Mouse (Mus musculus): Measurements from ENCODE around the gene Nhp2. TPM values are rescaled to one million over a fixed set of nuclear protein-coding genes. Genes with fewer than 3 reads are reported as not detected.
"Not testable (repeated sequence)": the region's sequence is repeated elsewhere in the genome, so short reads cannot be mapped to it uniquely, and the experiment has no call there.

The Nhp2 gene
- total RNA-seq, 2 experiments from 2014 or later: 19.5 to 21.3 TPM

- DNase-seq: no peak
- intact Hi-C loops (cut with DNase I): loop anchor here (5.0 kb wide), 1 partner anchor 33 kb away; the partner anchor contains the start of gene Nhp2
These were observed 30.7 kb downstream of the Nhp2 start for GRCm38 (mm10) chr11:51650261-51650660.

GRCm38 (mm10) chr11:51650691-51651515 lies 31.4 kb downstream of the Nhp2 start, which contains the start of the genes N4bp3 and D930048N14Rik:
Gene N4bp3, minus strand, starts transcription at chr11:51650842.
Gene D930048N14Rik, plus strand, starts transcription at chr11:51650954.
- intact Hi-C loops (cut with DNase I): loop anchor here (5.0 kb wide), 1 partner anchor 34 kb away; the partner anchor contains the start of gene Nhp2
- DNase-seq: peak; percentile 83 to 86

DNA sequence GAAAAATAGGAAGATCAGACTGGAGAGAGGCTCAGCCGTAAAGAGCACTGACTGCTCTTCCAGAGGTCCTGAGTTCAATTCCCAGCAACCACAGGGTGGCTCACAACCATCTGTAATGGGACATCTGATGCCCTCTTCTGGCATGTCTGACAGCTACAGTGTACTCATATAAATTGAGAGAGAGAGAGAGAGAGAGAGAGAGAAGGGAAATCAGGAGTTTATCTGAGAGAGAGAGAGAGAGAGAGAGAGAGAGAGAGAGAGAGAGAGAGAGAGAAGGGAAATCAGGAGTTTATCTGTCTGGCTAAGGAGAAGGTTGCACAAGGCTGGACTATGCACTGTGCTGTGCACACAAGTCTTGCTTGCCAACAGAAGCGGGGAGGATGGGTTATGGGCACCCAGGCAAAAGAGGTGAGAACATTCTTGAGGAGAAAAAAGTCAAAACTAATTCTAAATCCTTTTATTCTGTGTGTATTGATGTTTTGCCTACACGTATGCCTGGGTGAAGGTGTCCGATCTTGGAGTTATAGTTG lies 33.4 kb downstream of the Nhp2 start:
- DNase-seq: no peak
- intact Hi-C loops (cut with DNase I): loop anchor here (5.0 kb wide), 1 partner anchor 36 kb away; the partner anchor contains the start of gene Nhp2

DNA sequence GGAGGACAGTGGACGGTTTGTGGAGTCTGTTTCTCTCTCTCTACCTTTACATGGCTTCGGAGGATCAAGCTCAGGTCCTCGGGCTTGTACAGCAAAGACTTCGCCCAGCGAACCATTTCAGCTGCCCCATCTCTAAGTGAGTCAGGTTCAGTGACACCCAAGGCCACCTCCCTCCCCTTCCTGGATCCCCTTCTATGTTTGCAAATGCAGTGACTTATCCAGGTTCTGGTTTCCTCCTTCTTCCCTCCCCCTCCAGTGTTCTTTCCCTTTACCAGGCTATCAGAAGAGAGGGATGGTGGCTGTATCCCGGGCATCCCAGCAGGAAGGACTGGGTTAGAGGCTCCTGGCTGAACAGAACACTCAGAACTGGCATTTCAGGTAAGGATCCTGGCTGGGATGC lies 34.2 kb downstream of the Nhp2 start:
- intact Hi-C loops (cut with DNase I): loop anchor here (5.0 kb wide), 1 partner anchor 36 kb away; the partner anchor contains the start of gene Nhp2

DNA sequence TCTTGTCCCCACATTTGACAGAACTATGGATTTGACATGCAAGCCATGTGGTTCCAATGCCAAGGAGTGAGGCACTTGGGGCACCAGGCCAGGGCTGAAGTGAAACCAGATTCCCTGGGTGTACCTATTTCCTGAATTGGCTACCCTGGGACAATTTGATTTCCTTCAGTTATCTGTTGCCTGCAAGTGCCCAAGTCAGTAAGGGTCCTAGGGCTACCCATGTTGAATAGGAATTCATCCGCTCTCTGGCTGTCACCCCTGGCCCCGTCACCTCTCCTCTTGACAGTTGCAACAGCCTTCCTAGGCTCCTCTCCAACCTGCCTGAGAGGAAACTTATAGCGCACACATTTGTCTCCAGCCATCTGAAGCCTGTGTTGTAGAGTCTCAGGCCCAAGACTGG lies 35.4 kb downstream of the Nhp2 start:
- DNase-seq: no peak
- intact Hi-C loops (cut with DNase I): loop anchor here (5.0 kb wide), 1 partner anchor 38 kb away; the partner anchor contains the start of gene Nhp2

More for the DNA sequence above, 34.2 kb downstream of the Nhp2 start:
- no peak for DNase-seq

- intact Hi-C loops (cut with DNase I): no loop called here
- DNase-seq: no peak
These were observed 37.4 kb downstream of the Nhp2 start for GRCm38 (mm10) chr11:51656798-51657521.

- no peak for DNase-seq
- intact Hi-C loops (cut with DNase I): no loop called here
These were observed 38.8 kb downstream of the Nhp2 start for GRCm38 (mm10) chr11:51658291-51658690.

DNA sequence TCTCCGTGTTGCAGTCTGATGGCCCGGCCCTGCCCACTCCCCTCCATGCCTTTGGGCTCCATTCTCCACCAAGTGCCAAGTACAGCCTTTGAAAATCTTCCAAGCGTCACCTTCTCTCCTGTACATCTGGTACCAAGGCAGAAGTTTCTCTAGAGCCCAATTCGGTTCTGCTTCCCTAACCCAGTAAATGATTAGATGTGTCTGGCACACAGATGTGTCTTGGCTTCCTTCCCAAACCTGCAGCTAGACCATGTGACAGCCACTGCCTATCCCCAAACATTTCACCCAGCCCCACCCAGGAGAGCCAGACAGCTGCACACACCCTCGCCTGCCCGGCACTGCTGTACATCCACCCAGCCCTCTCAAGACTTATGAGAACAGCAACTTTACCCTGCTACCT lies 39.2 kb downstream of the Nhp2 start:
- intact Hi-C loops (cut with DNase I): no loop called here
- no peak for DNase-seq

GRCm38 (mm10) chr11:51661867-51662365 lies 42.4 kb downstream of the Nhp2 start:
- intact Hi-C loops (cut with DNase I): no loop called here
- DNase-seq: no peak

DNA sequence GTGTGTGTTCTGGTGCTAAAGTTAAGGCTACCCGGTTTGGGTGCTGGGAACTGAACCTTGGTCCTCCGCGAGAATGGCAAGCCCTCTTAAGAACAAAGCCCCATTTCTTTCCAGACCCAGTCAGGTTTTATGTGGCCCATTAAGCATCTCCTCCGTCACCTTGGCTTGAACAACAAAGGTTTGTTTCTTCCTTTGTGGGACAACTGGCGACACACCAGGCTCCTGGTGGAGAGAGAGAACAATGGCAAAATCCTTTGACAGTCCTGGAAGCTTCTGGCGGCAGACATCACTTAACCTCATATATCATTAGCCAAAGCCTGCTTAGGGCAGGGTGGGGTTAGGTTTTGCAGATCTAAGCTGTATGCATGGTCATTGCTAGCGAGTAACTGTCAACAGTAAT lies 43.1 kb downstream of the Nhp2 start:
- DNase-seq: no peak
- intact Hi-C loops (cut with DNase I): no loop called here

DNA sequence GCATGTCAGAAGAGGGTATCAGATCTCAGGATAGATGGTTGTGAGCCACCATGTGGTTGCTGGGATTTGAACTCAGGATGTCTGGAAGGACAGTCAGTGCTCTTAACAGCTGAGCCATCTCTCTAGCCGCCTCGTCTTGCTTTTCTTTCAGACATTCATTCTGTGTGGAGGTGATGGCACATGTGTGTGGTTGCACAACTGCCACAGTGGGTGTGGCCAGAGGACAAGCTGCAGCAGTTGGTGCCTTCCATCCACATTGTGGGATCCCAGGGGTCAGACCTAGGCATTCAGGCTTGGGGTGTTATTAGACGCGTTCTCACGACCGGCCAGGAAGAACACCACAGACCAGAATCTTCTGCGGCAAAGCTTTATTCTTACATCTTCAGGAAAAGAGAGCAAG lies 45.2 kb downstream of the Nhp2 start:
- DNase-seq; intact Hi-C loops (cut with DNase I): not testable (repeated sequence)

GRCm38 (mm10) chr11:51670846-51671245 lies 51.3 kb downstream of the Nhp2 start:
- intact Hi-C loops (cut with DNase I): no loop called here
- no peak for DNase-seq

DNA sequence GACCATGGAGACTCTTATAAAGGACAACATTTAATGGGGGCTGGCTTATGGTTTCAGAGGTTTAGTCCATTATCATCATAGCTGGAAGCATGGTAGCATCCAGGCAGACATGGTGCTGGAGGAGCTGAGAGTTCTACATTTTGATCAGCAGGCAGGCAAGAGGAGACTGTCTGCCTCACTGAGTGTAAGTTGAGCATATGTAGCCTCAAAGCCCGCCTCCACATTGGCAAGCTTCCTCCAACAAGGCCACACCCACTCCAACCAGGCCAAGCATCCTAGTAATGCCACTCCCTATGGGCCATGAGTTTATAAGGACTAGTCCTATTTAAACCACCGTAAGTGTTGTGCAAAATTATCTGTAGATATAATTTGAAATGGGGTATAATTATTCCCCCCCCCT lies 51.8 kb downstream of the Nhp2 start:
- intact Hi-C loops (cut with DNase I): no loop called here
- DNase-seq: no peak

- intact Hi-C loops (cut with DNase I): no loop called here
- no peak for DNase-seq
These were observed 53.8 kb downstream of the Nhp2 start for GRCm38 (mm10) chr11:51673291-51673690.

Other genes with a start within 250 kb of the Nhp2 start
- gene Phykpl, start 35.0 kb upstream of the Nhp2 start, total RNA-seq (2021): 10 to 100 TPM; 10.3 to 10.4 TPM
- 100 to 1,000 TPM; 141 to 163 TPM for gene Hnrnpab, start 12.9 kb upstream of the Nhp2 start, total RNA-seq (2021)
- gene Rmnd5b, start 16.2 kb downstream of the Nhp2 start, total RNA-seq (2021): 10 to 100 TPM; 16.0 to 16.3 TPM
- 10 to 100 TPM; 22.1 to 23.1 TPM for gene N4bp3, start 31.1 kb downstream of the Nhp2 start, total RNA-seq (2021)
- 1 to 10 TPM; 1.3 to 1.4 TPM for gene D930048N14Rik, start 31.2 kb downstream of the Nhp2 start, total RNA-seq (2021)
- 10 to 100 TPM; 35.8 to 37.3 TPM for gene 0610009B22Rik, start 69.1 kb downstream of the Nhp2 start, total RNA-seq (2021)
- gene Sec24a, start 143.9 kb downstream of the Nhp2 start, total RNA-seq (2021): 10 to 100 TPM; 18.3 to 18.4 TPM
- gene Sar1b, start 144.0 kb downstream of the Nhp2 start, total RNA-seq (2021): 100 to 1,000 TPM in 1 of 2 experiments, 10 to 100 TPM in 1; 95.8 to 109 TPM
- 1 to 10 TPM; 8.3 to 10.0 TPM for gene Jade2, start 237.9 kb downstream of the Nhp2 start, total RNA-seq (2021)